Mouse (Mus musculus): Measurements from ENCODE around the gene Ccdc183.

Ccdc183 gene

DNA sequence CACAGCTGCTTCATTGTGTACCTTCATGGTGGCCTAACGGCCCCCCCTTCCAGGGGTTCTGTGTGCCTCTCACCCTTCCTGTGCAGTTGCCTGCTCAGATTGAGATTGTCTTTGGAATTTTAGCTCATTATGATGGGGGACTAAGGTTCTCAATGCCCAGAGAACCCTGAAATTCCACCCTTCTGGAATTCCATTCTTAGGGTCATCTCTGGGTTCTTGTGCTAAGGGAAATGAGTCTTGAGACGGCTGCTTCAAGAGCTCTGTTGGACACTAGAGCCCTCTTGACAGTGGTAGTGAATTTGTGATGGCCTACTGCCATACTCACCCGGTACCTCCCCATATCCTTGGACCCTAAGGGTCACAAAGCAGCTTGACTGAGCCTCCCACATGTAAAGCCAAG, at the start of gene Ccdc183:
Ccdc183 (minus strand) TSS at position 101 of the 400 bp plus-strand sequence.
- DNase-seq = no peak

DNA sequence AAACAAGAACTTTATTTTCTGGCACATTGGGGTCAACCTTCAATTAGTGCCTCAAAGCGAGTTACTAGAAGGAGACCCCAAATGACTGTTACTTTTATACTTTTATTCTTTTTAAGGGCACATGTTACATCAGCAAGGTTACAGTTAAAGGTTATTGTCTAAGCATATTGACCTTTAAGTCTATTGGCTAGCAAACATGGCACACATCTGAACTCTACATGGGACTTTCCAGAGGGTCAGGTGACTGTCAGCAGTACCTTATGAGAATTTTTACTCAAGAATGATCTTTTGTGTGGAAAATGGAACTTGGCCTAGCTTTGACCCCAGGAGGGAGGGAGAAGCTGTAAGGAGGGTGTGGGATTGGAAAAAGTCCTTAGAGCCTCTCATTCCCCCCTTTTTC, 49.0 kb upstream of the Ccdc183 start:
- no peak for DNase-seq

DNA sequence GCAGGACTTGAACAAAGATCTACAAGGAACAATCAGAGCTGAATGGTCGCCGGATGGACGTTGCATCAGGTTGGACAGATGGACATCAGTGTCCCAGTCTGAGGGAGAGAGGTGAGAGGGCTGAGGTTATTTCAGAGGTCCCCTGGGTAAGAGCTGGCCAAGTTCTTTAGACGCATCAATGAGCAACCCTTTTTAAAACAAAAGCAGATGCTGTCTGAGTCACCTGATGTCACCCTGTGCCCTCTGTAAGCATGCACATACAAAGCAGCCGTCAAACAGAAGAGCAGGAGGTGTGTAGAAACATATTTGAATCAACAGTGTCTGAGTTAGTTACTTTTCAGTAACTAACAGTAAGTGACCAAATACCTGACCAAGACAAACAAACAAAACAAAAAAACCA, 46.6 kb upstream of the Ccdc183 start:
- DNase-seq = no peak

DNA sequence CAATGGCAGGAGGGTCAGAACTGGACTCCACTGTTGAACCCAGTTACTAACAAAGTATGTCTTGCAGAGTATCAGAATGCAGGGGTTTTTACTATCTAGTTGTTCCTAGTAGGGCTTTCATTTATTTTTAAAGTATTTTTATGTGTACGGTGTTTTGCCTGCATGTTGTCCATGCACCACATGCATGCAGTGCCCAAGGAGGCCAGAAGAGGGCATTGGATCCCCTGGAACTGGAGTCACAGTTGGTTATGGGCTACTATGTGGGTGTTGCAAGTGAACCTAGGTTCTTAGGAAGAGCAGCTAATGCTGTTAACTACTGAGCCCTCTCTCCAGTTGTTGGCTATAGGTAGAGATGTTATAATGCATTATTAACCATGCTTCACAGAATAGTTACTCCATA, 46.0 kb upstream of the Ccdc183 start:
- DNase-seq = peak; percentile 29

DNA sequence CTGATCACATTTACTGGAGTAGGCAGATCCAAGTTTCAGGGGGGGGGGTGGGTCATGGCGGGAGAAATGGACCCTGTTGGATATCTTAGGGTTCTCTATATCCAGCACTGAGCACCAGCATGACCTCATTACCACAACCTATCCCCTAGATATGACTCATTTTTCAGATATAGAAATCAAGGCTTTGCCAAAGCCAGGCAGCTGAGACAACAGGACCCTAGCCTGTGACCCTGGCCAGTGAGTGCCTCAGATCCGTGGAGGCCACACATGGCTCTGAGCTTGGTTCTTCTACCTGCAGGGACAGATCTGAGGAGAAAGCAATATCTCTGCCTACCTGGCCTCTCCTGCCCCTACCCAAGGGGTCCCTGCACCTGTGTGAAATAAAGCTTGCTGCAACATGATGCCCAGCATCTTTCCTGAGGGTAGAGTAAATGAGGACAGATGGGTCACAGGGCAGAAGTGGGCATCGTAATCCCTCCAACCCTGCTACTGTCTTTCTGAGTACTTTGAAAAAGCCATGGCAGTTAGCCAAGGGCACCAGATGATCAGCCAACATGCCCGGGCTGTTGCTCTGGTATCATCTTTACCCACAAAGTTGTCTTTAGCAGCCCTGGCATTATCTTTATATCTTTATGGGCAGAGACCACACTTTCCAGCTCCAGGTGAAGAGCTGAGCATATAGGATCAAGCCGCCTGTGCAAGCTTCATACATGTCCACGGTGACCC, 43.9 kb upstream of the Ccdc183 start:
- no peak for DNase-seq

DNA sequence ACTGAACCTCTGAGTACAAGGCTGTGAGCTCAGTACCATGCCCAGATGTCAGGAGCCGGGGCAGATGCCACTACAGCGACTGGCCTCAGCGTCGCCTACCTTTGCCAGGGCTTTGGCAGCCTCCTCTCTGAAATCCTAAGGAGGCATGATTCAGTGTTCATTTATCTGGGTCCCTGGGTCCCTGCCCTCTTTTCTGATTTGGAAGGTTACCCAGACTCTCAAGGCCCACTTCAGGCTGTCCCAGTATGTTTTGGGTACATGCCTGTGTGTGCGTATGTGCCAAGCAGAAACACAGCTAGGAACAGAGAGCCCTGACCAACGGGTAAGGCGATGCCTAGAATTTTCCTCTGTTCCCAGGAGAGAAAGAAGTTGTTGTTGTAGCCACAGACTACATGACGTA, 42.8 kb upstream of the Ccdc183 start:
- no peak for DNase-seq

DNA sequence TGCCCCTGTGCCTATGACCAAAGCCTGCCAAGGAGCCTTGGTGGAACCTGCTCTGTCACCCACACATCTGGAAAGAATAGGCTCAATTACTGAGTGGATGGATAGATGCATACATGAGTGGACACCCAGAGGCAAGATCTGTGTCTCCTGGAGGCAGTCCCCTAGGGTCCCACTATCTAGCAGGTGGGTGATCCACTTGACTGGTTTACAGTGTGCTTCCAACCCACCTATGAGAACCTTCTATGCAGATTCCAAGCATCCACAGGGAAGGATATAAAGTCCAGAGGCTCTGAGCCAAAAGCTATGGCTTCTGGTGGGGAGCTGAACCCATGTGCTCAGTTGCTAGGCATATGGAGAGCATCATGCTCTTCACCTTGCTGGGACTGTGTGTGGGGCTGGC, 40.2 kb upstream of the Ccdc183 start, which contains the start of gene Lcn5:
Lcn5 (plus strand) TSS at position 301 of the 400 bp plus-strand sequence.
- no peak for DNase-seq

DNA sequence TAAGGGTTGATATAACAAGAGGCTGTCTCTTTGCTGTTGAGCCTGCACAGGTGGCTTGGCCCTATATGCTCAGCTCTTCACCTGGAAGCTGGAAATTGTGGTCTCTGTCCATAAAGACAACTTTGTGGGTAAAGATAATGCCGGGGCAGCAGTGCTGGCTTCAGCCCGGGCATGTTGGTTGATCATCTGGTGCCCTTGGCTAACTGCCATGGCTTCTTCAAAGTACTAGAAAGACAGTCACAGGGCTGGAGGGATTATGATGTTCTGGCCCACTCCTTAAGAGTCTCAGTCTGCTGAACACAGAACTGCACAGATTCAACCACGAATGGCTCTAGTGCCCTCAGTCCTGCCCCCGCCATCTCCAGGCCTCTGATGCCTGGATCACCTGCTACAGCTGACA, 39.8 kb upstream of the Ccdc183 start:
- DNase-seq = no peak

DNA sequence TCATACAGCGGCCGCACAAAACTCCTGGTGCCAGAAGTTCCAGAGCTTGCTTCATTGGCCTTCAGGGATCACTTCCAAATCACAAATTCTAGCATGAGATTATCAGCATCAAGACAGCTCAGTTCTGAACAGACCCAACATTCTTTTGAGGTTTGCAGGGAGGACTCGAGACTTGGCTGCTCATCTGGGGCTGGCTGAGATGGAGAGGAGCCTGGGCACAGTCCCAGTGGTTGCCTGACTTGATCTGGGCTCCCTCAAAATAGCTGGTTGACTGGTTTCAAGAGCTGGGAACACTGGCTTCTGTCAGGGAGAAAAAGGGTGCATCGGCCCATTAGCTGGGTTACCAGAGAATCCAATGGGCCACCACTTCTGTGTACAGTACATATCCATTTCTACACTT, 39.2 kb upstream of the Ccdc183 start:
- DNase-seq = peak; percentile 16

DNA sequence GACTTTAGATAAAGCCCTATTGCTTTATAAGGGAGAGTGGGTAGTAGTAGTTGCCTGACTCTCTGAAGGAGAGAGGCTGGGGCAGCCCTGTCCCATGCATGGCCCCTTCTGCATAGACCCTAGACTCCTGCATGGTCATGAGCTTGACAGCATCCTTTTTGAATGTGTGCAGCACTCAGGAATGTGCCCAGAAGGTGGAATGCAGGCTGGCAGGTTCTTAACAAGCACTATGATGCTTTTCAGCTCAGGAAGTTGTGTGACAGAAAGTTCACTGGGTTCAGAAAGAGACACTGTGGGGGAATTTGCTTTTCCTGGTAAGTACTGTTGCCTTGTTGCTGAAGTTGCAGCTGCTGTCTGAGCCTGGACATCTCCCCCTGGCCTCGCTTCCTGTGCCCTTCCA, 37.0 kb upstream of the Ccdc183 start:
- DNase-seq = no peak

DNA sequence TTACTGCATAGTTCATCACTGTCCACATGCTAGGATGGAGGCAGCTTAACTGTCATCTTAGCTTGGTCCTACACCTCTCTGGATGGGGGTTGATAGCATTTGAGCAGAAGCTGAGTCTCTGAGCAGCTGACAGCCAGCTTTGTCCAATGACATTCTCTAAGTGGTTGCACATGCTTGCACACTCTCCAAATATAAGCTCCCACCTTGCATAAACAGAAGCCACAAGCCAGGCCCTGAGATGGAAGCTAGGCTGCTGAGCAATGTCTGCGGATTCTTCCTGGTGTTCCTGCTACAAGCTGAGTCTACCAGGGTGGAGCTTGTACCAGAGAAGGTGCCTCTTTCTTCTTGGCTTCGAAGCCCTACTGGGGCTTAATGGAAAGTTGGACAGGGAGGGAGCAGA, 35.4 kb upstream of the Ccdc183 start, which contains the start of gene Lcn8:
Lcn8 (plus strand) TSS at position 219 of the 400 bp plus-strand sequence.
- no peak for DNase-seq

DNA sequence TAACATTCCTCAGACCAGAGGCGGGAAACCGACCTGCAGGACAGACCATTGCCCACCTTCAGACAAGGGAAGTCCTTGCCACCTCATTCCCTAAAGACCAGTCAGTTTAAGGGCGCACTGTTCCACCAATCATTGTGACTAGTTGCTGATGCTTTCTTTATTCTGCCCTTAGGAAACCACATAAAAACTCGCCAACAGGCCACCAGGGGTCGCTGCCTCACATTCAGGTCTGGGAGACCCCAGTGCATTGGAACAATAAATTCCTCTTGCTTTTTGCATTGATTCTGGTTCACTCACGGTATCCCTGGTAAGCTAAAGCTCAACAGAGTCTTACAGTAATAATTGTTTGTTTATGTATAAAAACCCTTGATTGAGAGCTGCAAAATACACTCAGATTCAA, 22.4 kb upstream of the Ccdc183 start:
- no peak for DNase-seq

DNA sequence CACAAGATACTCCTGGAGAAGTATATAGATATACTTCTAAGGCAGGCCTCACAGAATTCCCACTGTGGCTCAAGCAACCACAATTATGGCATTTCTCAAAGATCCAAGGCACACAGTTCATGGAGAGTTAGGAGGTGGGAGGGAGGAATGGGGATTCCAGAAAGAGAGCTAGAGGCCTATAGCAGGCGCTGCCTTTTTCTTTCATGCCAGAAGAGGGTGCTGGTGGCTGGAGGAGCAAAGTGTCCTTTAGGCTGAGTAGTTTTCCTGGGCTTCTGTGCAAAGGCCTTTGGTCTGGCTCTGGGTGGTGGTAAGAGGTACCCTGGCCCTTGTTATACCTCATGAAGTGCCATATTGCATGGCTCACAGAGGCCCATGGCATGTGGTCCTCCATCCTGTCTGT, 16.6 kb upstream of the Ccdc183 start:
- no peak for DNase-seq

DNA sequence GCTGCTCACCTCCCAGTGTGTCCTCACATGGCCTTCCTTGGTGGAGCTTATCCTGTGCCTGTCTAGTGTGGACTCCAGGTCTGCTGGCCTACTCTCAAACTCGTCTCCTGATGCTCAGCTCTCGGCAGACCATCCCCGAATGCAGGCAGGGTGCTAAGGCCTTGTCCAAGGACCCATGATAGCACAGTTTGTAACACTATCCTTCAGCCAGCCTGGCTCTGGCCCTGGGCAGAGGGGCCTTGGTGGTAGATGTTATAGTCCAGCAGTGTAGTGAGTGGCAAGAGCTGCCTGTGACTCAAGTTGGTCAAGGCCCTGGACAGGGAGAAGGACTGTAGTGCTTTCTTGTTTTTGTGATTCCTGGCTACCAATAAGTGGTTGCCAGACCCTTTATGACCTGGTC, 16.1 kb upstream of the Ccdc183 start:
- DNase-seq = no peak

DNA sequence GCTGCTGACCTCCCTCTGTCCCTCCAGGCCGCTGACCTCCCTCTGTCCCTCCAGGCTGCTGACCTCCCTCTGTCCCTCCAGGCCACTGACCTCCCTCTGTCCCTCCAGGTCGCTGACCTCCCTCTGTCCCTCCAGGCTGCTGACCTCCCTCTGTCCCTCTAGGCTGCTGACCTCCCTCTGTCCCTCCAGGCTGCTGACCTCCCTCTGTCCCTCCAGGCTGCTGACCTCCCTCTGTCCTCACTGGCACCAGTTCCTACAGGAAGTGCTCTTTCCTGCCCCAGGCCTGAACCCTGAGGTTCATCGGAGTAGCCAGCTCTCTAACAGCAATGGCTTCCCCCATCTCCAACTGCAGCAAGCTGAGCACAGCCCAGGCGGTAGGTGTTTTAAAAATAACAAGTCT, 11.3 kb upstream of the Ccdc183 start:
- DNase-seq = no peak

DNA sequence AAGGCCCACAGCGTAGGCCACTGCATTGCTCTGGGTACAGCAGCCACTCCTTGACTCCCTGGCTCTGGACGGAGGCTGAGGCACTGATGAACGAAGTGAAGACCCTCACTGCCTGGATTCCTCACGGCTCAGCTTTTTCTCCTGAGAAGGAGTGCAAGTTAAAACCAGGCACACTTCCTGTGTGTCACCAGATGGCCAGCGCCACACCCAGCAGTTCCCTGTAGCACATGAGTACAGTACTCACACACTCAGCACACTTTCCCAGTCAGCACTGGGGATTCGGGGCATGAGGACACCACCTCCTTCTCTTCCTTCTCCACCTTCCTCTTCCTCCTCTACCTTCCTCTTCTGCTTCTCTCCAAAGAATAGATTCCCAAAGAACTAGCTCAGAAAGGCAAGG, 10.3 kb upstream of the Ccdc183 start, which contains the start of gene Fcna:
Fcna (minus strand) TSS at position 220 of the 400 bp plus-strand sequence.
- DNase-seq = no peak

DNA sequence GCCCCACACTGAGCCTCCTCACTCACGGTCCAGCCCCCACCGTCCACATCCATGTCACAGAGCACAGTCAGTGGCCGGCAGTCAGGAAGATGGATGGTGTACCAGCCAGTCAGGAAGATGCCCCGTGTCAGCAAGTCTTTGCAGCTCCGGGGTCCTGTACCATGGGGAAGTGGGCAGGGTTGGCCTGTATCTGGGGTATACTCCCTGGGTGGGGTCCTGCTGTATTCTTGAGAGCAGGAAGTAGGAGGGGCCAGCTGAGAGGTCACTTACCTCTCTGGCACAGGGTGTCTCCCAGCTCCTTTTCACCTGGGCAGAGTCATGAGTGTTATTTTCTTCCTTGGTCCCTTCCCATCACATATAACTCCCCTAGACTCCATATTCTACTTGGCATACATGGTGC, 8.5 kb upstream of the Ccdc183 start:
- no peak for DNase-seq

DNA sequence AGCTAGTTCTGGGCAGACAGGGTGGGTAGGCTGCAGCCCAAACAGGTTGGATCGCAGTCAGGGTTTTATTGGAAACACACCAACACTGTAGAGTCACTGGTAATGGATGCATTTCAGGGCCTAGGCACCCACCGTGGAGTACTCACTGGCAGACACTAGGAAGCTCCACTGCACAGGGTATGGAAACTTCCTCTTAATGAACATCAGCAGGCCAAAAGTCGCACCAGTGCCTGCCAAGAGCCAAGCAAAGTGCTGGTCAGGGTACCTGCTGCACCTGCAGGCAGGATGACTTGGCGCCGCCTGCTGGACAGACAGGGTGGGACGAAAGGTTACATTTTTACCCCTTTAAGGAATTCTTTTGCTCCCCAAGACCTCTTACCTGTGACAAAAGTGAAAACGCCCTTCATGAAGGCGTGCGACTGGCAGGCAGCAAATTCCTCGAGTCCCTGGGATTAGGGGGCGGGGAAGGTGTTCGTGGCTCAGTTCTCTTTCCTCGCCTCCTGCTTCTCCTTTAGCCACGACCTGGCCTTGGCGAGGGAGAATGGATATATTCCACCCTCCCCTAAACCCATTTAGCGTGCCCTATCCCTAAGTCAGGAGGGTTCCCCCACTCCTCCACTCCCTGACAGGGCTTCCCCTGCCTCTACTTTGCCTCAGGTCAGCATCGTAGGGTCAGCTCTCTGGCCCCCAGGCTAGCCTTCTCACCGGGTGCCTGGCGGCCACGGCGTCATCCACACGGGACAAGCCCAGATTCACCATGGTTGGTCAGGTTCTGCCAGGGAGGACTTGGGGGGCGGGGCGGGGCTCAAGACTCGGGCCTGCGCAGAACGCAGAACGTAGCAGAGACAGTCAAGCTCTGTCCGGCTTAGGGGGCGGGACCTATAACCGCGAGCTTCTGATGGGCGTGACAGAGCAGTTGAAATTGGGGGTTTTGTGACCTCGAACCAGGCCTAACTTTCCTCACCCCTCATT, 4.0 kb upstream of the Ccdc183 start, which contains the start of gene Tmem141:
Tmem141 (minus strand) TSS at position 777 of the 972 bp plus-strand sequence.
- peak; percentile 90 for DNase-seq

DNA sequence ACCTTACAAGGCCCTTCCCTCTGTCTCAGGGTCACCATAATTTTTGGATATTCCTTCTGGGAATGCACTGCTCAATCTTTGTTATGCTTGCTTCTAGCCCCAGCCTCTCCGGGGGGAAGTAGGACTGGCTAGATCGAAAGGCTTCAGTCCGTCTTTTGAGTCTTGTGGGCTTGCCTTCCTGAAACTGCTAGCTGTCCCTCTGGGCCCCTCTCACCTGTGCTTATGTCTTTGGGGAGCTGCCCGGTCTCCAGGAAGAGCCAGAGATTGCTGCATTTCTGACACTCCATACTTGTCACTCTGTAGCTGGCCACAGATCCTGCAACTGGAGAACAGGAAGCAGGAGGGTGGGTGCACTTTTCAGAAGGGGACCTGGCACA, 3.4 kb upstream of the Ccdc183 start:
- no peak for DNase-seq

DNA sequence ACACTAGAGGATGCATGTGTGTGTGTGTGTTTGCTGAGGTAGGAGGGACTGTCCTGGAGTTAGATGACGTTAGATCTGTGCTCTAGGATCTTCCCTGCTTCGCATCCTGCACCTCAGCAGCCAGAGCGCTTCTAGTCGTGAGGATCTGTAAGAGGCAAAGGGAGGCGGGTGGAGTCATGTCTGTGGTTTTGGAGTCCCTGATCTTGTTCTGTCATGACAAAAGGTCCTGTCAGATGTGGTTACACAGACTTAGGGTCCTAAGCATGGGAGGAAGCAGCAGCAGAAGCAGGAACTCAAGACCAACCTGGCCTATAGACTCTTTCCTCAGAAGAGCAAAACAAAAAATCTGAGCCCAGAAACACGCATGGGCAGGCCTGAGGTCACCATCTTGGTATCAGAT, 2.9 kb upstream of the Ccdc183 start:
- DNase-seq = no peak

DNA sequence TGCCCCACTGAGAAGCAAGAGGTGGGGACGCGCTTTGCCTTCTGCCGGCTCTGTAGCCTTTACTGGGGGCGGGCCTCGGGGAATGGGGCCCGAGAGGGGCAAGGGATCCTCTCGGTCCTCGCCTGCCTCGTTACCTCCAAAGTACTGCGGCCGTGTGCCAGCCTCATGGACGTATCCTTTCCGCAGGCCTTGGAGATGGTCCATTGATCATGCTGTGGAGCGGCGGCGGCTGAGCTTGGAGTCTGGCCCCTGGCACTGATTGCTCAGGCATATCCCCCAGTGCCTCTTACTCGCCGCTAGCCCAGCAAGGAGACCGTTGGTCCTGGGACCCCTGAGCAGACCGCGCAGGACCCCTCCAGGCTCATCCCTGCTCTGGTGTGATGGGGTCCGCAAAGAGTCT, 1.1 kb downstream of the Ccdc183 start:
- no peak for DNase-seq

DNA sequence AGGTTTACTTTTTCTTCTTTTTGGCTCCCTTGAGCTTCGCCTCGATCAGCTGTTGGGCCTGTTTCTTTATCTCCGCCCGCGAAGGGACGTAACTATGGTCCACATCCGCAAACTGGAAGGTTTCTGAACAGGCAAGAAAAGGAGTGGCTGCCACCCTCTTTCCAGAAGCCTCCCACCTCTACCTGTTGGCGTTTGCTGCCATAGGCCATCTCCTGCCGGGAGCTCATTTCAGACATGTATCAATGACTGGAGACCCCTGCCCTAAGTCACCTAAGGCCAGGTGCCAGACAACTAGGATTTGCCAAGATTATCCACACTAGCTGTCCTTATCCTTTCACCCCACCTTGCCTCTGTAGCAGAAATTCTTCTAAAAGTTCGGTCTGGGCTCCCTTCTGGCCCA, 8.8 kb downstream of the Ccdc183 start:
- no peak for DNase-seq

DNA sequence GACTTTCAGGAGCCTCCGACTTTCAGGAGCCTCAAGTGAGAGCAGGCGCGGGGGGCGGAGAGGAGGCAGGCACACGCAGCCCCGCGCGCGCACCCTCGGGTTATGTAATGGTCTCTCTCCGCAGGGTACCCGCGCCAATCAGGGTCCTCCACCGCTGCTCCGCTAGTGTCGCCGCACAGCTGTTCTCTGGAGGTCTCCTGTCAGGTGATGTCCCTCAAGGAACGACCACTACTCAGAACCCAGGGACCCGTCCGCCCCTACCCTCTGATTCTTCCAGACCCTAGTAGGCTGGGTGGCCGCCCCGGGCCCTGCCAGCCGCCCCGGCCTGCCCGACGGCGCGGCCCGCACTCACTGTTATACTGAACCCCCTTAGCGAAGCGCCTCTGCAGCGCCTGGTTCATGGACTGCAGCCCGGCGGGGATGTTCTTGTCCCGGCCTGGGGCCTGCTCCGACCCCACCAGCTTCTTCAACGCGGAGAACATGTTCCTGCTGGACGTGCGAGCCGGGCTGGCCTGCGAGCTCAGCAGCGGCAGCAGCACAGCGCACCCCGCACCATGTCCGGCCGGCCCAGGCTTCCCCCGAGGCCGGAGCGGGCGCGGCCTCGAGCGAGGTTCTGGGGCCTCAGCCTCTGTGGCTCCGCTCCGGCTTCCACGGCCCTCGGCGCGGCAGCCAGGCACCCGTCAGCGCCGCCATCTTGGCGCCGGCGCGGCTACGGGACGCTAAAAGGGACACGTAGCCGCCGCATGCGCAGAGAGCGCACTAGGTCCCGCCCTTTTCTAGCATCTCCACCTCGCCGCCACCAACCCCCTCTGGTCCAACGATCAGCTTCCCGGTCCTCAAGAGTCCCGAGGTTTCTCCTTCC, 9.5 kb downstream of the Ccdc183 start, which contains the start of gene Rabl6:
Rabl6 (minus strand) TSS at position 761 of the 862 bp plus-strand sequence.
- DNase-seq = peak; percentile 93
